Mouse (Mus musculus) neural tube, embryonic 10.5 days (tissue): ENCODE data around the gene Psmb3.
"Not testable (repeated sequence)": the region's sequence is repeated elsewhere in the genome, so short reads cannot be mapped to it uniquely, and the experiment has no call there.

ENCODE experiments used
- DNase-seq: peaks from one replicate; pipeline ENCODE4 v3.0.0-alpha.2; 2017; ENCODE audit warnings: low spot score; ENCODE audit errors: extremely low spot score

The Psmb3 gene

GRCm38 (mm10) chr11:97716021-97716420 is 12.8 kb downstream of the Psmb3 start:
- DNase-seq = no peak

- no peak for DNase-seq
Measured at GRCm38 (mm10) chr11:97717369-97718280, 14.4 kb downstream of the Psmb3 start.

- no peak for DNase-seq
Measured at GRCm38 (mm10) chr11:97718281-97718860, 15.2 kb downstream of the Psmb3 start.

- DNase-seq = no peak
Measured at GRCm38 (mm10) chr11:97719041-97719440, 15.8 kb downstream of the Psmb3 start.

- no peak for DNase-seq
Measured at GRCm38 (mm10) chr11:97721338-97721737, 18.1 kb downstream of the Psmb3 start.

GRCm38 (mm10) chr11:97723709-97724108 is 20.5 kb downstream of the Psmb3 start:
- no peak for DNase-seq

GRCm38 (mm10) chr11:97728311-97728710 is 25.1 kb downstream of the Psmb3 start:
- DNase-seq = no peak

GRCm38 (mm10) chr11:97728730-97729129 is 25.5 kb downstream of the Psmb3 start:
- no peak for DNase-seq

GRCm38 (mm10) chr11:97733689-97734088 is 30.5 kb downstream of the Psmb3 start:
- peak; percentile 31 for DNase-seq

- DNase-seq = not testable (repeated sequence)
Measured at GRCm38 (mm10) chr11:97734810-97735209, 31.6 kb downstream of the Psmb3 start.

- no peak for DNase-seq
Measured at GRCm38 (mm10) chr11:97736645-97737044, 33.4 kb downstream of the Psmb3 start.

GRCm38 (mm10) chr11:97737600-97737999 is 34.4 kb downstream of the Psmb3 start:
- DNase-seq = no peak

- DNase-seq = no peak
Measured at GRCm38 (mm10) chr11:97738703-97739102, 35.5 kb downstream of the Psmb3 start.

GRCm38 (mm10) chr11:97739155-97739554 is 36.0 kb downstream of the Psmb3 start:
- DNase-seq = no peak

GRCm38 (mm10) chr11:97740190-97740589 is 37.0 kb downstream of the Psmb3 start:
- DNase-seq = no peak

GRCm38 (mm10) chr11:97742157-97742556 is 39.0 kb downstream of the Psmb3 start:
- no peak for DNase-seq

- no peak for DNase-seq
Measured at GRCm38 (mm10) chr11:97742591-97742990, 39.4 kb downstream of the Psmb3 start.

GRCm38 (mm10) chr11:97743423-97743822 is 40.2 kb downstream of the Psmb3 start:
- DNase-seq = no peak

GRCm38 (mm10) chr11:97744063-97744717 is 41.0 kb downstream of the Psmb3 start, which contains the start of gene Pip4k2b:
Gene Pip4k2b (minus strand): TSS chr11:97744704.
- no peak for DNase-seq

GRCm38 (mm10) chr11:97744718-97745330 is 41.6 kb downstream of the Psmb3 start:
- peak; percentile 100 for DNase-seq

GRCm38 (mm10) chr11:97745331-97745721 is 42.1 kb downstream of the Psmb3 start:
- no peak for DNase-seq

GRCm38 (mm10) chr11:97747773-97748172 is 44.6 kb downstream of the Psmb3 start:
- no peak for DNase-seq
